Mouse (Mus musculus) adrenal gland, postnatal 14 days (tissue): Measurements from ENCODE around the gene Aox3. TPM values are rescaled to one million over a fixed set of nuclear protein-coding genes. Genes with fewer than 3 reads are reported as not detected.

Experiments
- DNase-seq: peaks from one replicate; pipeline ENCODE4 v3.0.0; 2021; ENCODE audit warnings: mixed read lengths
- long read RNA-seq, 2 experiments: library from polyadenylated mRNA; stranded (forward); transcript quantifications; one replicate each; pipeline ENCODE4 v2.0.0; 2021
- total RNA-seq: library from RNA; stranded (reverse); gene quantifications from 2 replicates; pipeline ENCODE4 v1.2.3, GENCODE M21; 2021

Gene Aox3
- total RNA-seq, result 2.7 and 8.4 TPM in 2 replicates
- long read RNA-seq, experiment 1, result 0 reads
- long read RNA-seq, experiment 2, result 0 reads

DNA sequence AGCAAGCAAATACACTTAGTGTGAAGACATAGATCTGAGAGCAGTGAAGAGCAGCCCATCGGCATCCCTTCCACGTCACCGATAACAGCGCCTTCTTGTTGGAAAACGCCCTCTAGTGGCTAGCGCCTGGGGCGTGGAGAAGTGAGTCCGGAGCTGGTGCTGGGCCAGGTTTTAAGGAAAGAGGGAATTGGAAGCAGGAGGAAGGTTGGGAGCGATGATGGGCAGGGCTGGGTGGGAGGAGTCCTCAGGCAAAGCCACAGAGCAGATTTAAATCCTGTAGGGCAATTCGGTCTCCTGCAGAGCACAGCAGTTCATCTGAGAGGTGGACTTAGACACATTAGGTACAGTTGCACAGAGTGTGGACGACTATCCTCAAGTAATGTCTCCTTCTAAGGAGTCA is at the start of gene Aox3:
TSS of gene Aox3 (plus strand) at position 251 of the 400 bp plus-strand sequence.
- peak; percentile 89 for DNase-seq

DNA sequence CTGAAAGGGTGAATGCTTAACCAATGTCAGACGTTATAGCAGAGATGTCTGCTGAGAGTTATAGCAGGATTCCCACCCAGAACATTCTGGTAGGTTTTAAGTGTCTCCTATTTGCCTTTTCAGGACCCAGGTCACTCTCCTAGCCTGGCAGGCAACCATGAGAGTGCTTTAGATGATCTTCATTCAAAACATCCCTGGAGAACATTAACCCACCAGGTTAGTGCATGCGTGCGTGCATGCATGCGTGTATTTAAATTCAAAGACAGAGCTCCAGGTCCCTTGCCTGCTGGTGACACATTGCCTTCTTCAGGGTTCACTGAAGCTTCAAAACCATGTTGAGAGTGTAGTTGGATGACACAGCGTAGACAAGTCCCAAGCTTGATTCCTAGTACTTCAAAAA is 47.8 kb upstream of the Aox3 start:
- no peak for DNase-seq

DNA sequence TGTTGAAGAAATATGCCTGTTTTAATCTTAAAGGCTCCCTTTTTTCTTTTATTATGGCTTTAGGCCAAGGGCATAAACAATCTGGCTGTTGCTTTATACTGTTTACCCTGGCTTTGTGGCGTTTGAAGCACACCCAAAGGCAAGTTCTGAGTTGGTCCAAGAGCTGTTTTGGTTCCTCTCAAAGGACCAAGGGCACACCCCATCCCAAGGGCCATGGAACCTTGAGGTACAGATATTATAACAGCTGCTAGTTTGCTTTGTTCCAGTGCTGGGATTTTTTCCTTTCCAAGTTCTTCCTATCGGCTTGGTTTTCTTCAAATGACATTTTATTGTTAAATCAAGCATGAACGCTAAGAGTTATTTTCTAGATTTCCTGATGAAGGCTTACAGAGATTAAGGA is 47.3 kb upstream of the Aox3 start:
- no peak for DNase-seq

DNA sequence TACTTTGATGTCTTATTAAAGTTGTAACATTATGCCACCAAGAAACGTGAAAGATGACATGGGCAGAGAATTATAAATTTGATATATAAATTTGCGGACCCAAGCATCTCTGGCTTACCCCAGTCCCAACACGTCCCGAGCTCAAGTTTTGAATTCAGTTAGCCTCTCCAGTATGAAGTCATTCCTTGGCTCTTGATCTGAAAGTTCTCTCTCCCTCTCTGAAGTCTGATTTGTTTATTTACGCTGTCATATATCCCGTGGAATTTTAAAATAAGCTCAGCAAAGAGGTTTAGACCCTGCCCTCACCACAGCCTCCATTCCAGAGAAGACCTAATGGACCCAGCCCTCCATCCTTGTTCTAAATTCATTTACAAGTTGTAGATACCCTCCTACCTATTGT is 43.7 kb upstream of the Aox3 start:
- no peak for DNase-seq

DNA sequence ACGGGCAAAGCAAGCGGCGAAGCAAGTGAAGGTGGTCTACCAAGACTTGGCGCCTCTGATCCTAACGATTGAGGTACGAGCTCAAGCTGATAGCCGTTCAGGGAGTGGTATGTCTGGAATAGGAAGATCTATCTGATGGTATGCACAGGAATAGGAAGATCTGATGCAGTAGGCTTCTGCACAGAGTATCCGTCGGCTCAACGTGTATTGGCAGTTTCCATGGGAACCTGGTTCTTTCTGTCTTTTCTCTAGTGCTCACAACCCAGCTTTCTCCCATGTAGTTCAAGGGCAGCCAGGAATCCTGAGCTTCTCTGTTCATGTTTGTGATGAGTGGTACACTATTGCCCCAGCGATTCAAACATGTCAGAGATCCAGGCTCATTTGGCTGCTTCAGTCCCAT is 42.8 kb upstream of the Aox3 start:
- DNase-seq, result peak; percentile 21

DNA sequence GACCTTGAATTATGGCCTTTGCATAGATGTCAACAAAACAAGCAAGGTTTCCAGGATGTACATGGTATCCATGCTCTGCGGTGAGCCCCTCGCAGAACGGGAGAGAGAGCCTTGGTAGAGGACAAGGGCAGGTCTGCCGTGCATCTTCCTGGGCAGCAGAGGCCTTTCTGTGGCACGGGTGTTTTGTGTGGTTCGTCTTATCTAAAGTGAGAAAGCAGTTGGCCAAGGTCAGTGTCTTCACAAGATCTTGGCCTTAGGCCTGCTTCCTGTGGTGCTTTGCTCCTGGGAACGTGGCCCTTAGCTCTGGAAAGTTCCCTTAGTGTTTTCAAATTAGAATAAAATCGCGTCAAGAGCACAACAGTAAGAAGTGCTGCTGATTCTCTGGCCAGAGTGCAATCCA is 41.9 kb upstream of the Aox3 start:
- peak; percentile 35 for DNase-seq

DNA sequence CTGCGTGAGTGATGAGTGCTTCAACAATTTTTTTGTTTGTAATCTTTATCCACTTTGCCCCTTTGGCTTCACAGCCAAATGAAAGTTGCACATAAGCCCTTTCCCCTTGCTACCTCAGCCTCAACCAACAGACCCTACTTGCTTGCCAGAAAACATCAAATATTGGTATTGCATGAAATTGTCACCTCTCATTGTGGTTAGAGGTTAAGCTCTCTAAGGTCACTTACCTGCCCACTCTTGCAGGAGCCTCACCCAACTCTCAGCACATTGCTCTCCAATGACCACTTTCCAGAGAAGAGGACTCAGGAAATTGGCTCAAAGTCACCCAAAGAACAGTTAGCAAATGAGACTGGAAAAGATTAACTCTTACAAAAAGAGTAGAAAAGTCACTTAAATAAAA is 41.4 kb upstream of the Aox3 start:
- no peak for DNase-seq

DNA sequence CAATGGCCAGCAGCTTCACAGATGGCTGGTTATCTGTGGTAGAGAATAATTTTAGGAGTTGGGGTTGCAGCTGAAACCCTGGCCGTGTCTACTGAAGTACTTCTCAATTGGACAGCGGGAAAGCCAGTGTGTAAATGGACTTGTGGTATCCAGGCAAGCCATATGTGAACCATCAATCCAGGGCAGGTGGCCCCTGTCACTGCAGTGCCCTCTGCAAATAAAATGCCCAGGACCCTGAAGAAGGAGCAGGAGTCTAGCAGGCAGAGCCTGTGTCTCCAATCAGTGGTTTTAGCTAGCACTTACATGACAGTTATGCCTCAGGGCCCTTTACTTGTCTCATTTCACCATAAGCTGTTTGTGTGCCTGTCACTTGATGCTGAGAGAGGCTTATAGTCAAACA is 40.5 kb upstream of the Aox3 start:
- DNase-seq, result no peak

DNA sequence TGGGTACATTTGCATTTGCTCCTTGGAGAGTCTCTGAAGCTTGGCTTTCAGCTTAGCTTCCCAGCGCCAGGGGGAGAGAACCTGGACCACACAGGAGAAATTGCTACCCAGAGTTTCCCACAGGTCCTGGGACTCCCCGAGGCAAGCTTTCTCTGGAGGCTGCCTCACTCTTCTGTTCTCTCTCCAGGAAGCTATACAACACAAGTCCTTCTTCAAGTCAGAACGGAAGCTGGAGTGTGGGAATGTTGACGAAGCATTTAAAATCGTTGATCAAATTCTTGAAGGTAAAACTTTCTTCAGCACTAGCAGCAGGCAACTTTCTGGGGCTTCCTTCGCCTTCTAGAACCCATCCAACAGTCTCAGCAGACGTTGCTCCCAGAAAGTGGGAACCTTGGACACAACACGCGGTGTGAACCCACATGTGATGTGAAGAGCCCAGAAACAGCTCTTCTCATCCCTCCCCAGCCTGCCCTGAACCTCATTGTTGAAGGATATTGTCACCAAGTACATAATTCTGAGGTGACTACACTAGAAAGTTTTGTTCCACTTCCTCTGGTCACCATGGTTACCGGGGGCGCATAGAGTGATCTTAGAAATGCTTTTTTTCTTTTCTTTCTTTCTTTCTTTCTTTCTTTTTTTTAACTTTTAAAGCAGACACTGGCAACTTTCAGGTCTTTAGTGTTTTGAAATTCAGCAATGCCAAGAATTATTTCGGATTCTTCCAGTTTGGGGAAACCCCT is 39.8 kb upstream of the Aox3 start:
- no peak for DNase-seq

DNA sequence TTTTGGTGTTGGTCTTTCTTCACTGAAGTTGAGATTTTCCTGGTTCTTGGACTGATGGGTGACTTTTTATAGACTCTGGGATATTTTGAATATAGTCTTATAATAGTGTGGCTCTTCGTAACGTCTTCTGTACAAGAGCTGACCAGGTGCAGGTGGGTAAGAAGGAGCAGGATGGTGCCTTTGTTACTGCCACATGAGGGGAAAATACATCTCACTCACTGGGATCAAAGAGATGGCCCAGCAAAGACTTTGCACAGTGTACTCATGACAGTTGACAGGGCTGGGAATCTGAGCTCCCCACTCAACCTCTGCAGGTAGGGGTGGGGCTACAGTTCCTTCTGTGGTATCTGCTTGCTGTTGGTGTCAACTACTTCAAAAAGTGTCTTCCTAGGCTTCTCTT is 38.7 kb upstream of the Aox3 start:
- DNase-seq, result no peak

DNA sequence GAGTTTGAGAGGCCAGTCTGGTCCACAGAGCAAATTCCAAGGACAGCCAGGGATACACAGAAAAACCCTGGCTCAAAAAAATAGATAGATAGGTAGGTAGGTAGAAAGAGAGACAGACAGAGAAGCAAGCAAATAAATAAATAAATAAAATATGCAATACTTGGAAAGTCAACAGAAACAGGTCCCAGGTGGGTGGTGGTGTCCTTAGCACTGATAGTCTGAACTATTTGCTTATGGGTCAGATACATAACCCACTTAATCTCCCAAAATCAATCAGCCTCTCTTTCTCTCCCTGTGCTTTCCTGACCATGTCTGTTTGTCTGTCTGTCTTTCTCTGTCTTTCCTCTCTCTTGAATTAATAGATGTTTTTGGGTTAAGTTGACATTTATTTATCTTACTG is 35.0 kb upstream of the Aox3 start:
- no peak for DNase-seq

DNA sequence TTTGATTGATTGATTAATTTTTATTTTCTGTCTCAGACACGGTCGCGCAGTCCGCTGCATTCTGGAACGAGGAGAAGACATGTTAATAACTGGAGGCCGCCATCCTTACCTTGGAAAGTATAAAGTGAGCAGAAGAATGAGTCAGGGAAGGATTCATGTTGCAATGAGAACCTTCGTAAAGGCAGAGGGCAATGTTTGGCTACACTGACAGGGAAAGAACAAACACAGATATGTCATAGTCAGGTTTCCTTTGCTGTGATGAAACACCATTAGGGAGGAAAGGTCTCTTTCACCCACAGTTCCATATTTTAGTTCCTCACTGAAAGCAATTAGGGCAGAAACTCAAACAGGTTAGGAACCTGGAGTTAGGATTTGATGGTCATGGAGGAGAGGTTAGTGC is 34.5 kb upstream of the Aox3 start:
- no peak for DNase-seq

DNA sequence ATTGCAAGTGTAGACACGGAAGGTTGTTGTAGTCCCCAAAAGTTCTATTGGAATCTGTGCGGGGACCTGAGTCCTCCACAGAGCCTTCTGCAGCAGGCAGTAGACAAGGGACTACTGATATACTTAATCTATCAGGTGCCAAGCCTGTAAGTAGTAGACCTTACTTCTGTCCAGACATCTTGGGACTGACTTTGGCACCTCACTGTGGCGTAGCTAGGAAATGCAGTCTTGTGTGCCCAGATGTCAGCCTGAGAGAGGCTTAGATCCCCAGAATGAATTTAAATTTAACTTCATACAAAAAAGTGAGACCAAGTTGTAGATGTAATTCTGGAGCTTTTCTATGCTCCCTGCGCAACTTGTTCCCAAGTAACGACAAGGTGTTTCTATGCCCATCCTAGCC is 33.2 kb upstream of the Aox3 start:
- no peak for DNase-seq

DNA sequence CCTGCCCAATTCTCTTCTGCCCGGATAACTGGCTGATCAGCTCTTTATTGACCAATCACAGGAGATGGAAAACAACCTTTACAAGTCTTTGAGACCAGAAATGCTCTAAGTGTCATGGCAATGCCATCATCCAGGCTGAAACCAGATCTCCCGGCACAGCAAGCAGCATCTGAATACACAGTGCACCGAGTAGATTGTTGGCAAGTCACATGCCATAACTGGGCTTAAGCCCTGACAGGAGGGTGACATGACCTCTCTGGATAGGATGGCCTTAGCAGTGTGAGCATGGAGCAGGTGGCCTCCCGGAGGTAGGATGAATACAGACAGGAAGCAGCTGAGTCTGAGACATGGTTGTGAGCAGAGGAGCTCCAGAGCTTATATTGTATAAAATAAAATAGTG is 32.5 kb upstream of the Aox3 start:
- DNase-seq, result no peak

DNA sequence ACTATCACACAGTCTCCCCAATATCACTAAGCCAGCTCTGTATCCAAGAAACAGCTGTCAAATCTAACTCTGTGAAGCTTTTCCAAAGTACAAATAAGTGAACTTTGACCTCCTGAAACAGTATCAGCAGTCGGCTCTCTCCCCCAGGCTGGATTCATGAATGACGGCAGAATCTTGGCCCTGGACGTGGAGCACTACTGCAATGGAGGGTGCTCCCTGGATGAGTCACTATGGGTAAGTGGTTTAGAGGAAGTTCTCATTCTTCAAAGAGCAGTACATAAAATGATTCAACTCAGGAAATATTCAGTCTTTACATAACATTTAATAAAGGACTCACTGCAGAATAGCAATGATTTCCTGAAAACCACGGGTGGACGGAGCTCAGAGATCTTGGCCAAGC is 31.6 kb upstream of the Aox3 start:
- DNase-seq, result no peak

DNA sequence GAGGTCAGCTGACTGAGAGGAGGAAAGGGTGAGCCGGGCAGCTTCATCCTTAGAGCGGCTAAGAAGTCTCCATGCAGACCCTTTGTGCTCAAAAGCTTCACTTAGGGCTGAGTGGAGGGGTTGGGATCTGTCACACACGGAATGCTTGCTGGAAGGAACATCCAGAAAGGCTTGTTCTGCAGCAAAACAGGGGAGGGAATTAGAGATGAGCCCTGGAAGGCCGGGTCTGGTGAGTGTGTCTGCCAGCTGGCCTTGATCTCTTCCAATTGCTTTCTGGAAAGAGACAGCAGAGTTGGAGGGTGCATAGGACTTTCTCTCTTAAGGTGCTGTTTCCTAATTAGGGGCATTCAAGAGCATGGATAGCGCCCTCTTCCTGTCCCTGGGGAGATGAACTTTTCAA is 23.6 kb upstream of the Aox3 start:
- peak; percentile 52 for DNase-seq

DNA sequence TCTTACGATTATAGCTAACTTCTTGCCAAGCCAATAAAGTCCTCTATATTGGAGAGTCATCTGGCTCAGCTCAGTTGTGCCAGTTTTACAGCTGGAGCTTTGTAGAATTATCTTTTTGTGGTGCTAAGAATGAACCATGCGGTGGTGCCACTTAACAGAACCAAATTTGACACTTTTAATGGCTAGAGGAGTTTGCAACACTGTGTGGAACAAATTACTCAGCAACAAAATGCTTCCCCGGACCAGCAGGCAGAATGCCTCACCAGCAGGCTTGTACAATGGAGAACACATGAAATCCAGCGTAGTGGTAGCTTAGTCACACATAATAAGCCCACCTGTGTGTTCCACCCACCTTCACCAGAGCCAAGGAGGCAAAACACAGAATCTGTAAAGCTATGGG is 22.7 kb upstream of the Aox3 start:
- no peak for DNase-seq

DNA sequence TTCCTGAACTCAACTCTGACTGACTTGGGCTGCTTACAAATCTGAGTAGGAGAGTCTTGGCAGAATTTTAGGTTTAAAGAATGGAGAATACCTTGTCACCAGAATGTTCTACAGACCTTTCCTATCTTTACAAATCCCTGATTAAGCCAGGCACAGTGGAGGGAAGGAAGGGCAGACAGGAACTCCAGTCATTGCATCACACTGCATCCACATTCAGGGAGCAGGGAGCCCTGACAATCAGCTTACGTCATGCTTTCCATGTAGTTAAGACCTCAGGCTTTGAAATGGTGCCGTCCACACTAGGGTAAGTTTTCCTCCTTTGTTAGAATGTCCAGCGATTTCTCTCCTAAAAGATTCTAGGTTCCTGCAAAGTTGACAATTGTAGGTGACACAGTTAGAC is 21.7 kb upstream of the Aox3 start:
- DNase-seq, result no peak

DNA sequence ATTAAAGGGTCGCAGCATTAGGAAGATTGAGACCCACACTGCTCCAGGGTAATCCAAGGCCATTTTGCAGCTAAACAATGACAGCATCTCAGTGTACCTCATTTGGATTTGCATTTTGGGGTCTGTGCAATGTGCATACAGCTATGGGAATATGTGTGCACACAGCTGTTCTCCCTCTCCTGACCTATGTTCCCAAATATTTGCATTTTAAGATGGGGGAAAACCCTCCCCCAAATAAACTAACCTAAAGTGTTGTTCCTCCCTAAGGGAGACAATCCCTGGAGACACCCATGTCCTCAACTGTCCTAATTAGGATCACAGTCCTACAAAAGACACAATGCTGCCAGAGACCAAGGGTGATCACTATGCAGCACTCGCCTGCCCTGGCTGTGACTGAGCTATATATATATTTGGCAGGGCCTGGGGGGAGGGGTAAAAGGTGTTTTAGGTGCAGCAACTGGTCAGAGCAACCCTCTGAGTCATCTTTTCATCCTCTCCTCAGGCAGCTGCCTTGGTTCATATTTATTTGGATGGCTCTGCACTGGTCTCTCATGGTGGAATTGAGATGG is 20.9 kb upstream of the Aox3 start:
- DNase-seq, result no peak

DNA sequence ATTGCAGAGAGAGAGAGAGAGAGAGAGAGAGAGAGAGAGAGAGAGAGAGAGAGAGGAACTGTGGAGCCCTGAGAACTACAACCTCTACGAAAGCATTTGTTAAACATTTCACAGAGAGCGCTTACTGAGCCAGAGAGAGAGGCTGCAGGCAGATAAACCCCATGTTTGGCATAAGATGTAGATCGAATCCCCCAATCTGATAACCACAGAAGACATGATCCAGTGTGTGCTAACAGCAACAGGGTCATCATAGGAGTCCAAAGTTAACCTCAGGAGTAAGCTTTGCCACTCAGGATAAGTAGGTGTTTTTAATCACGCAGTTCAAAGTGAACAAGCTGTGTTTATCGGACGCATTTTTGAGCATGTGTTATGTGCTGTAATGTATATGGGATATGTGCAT is 15.6 kb upstream of the Aox3 start:
- no peak for DNase-seq

DNA sequence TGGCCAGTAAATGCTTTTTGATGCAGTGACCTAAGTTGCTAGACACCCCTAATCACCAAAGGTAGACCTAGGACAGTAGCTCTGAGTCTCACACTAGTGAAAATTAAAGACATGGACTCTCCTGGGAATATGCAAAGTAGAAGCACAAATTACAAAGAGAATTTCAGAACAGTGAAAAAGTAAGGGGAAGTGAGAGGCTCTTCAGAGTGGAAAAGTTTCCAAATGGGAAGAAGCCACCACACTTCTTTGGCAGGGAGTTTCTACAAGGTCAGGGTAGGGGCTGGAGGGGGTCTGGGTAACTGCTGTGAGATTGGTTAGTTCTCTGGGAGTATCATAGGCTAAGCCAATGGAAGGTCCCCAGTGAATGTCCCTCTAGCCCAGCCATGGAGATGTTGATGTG is 13.8 kb upstream of the Aox3 start:
- DNase-seq, result no peak

DNA sequence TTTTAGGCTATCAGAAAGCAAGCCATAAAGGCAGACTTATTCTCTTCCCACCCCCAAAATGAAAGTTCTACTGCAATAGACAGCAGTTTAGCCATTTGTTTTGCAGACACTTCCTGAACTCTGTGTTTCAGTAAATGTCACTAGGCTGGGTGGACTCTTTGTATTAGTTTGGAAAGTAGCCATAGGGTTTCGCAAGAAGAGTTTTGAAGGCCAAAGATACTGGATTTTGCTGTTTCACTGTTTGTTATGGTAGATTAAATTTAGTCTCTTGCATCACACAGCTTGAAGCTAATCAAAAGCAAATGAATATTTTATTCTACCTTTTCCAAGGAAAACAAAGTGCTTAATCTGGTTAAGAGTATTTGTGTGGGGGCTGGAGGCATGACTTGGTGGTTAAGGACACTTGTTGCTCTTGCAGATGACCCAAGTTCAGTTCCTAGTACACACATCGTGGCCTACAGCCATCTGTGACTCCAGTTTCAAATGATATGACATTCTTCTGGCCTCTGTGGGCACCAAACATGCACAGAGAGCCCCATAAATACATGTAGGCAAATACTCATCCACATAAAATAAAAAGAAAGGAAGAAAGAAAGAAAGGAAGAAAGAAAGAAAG is 11.3 kb upstream of the Aox3 start:
- peak; percentile 46 for DNase-seq

DNA sequence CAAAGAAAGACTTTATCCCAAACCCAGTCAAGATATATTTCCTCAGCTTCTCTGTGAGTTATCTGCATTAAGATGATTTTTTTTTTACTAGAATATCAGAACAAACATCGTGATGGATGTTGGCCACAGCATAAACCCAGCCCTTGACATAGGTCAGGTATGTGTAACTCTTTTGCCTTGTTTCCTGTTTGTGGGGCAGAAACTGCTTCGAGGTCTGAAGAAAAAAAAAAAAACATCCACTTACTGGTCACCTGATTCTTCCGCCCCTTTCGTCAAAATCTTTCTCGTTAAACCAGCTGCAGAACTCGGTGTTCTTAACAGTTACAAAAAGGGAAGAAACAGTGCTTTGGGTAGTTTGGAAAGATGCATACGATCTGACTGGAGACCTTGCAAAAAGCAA is 10.4 kb upstream of the Aox3 start:
- no peak for DNase-seq

DNA sequence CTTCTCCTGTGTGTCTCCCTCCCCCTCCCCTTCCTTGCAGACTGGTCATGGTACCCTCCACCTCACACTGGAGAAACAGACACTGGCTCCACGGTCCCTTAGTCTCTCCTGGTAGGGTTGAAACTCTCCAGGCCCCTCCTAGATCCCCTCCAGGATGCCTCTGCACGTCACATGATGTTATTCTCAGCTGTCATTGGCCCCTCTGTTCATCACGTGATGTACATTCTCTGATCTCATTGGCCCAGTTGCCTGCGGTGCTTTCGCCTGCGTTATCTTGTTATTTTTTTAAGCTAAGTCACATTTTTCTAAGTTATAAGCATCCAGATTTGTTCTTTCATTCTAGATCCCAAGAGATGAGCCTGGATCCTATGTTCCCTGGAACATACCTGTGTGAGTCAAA is 7.2 kb upstream of the Aox3 start:
- no peak for DNase-seq
